Mouse (Mus musculus): ENCODE data around the gene Dnmbp. TPM values are rescaled to one million over a fixed set of nuclear protein-coding genes. Genes with fewer than 3 reads are reported as not detected.

The Dnmbp gene
- total RNA-seq, 1 experiment from 2014 or later, result 17.4 TPM

GRCm38 (mm10) chr19:43920453-43921300, 19.3 kb downstream of the Dnmbp start:
- no peak for ATAC-seq (replicated peaks in 1 of 2; ENCODE audit: insufficient read depth in 1 of 2, low FRiP score in 2 of 2, low TSS enrichment in 1 of 2, low read depth in 1 of 2, poor library complexity in 2 of 2, severe bottlenecking in 2 of 2)

- ATAC-seq (replicated peaks in 1 of 2; ENCODE audit: insufficient read depth in 1 of 2, low FRiP score in 2 of 2, low TSS enrichment in 1 of 2, low read depth in 1 of 2, poor library complexity in 2 of 2, severe bottlenecking in 2 of 2), result no peak
These were observed 20.1 kb downstream of the Dnmbp start for GRCm38 (mm10) chr19:43919841-43920240.

GRCm38 (mm10) chr19:43918834-43919233, 21.2 kb downstream of the Dnmbp start:
- no peak for ATAC-seq (replicated peaks in 1 of 2; ENCODE audit: insufficient read depth in 1 of 2, low FRiP score in 2 of 2, low TSS enrichment in 1 of 2, low read depth in 1 of 2, poor library complexity in 2 of 2, severe bottlenecking in 2 of 2)

GRCm38 (mm10) chr19:43917763-43918162, 22.2 kb downstream of the Dnmbp start:
- ATAC-seq (replicated peaks in 1 of 2; ENCODE audit: insufficient read depth in 1 of 2, low FRiP score in 2 of 2, low TSS enrichment in 1 of 2, low read depth in 1 of 2, poor library complexity in 2 of 2, severe bottlenecking in 2 of 2), result no peak

- ATAC-seq (replicated peaks in 1 of 2; ENCODE audit: insufficient read depth in 1 of 2, low FRiP score in 2 of 2, low TSS enrichment in 1 of 2, low read depth in 1 of 2, poor library complexity in 2 of 2, severe bottlenecking in 2 of 2), result no peak; a peak in 1 of 4 replicates
These were observed 22.6 kb downstream of the Dnmbp start for GRCm38 (mm10) chr19:43917406-43917691.

GRCm38 (mm10) chr19:43916586-43917405, 23.2 kb downstream of the Dnmbp start:
- ATAC-seq (replicated peaks in 1 of 2; ENCODE audit: insufficient read depth in 1 of 2, low FRiP score in 2 of 2, low TSS enrichment in 1 of 2, low read depth in 1 of 2, poor library complexity in 2 of 2, severe bottlenecking in 2 of 2), result peak; percentile 39 to 65; a peak in 3 of 4 replicates

GRCm38 (mm10) chr19:43915431-43915830, 24.6 kb downstream of the Dnmbp start:
- ATAC-seq (replicated peaks in 1 of 2; ENCODE audit: insufficient read depth in 1 of 2, low FRiP score in 2 of 2, low TSS enrichment in 1 of 2, low read depth in 1 of 2, poor library complexity in 2 of 2, severe bottlenecking in 2 of 2), result no peak

GRCm38 (mm10) chr19:43914986-43915385, 25.0 kb downstream of the Dnmbp start:
- no peak for ATAC-seq (replicated peaks in 1 of 2; ENCODE audit: insufficient read depth in 1 of 2, low FRiP score in 2 of 2, low TSS enrichment in 1 of 2, low read depth in 1 of 2, poor library complexity in 2 of 2, severe bottlenecking in 2 of 2)

- no peak for ATAC-seq (replicated peaks in 1 of 2; ENCODE audit: insufficient read depth in 1 of 2, low FRiP score in 2 of 2, low TSS enrichment in 1 of 2, low read depth in 1 of 2, poor library complexity in 2 of 2, severe bottlenecking in 2 of 2)
These were observed 27.1 kb downstream of the Dnmbp start for GRCm38 (mm10) chr19:43912775-43913486.

GRCm38 (mm10) chr19:43906492-43906891, 33.5 kb downstream of the Dnmbp start:
- no peak for ATAC-seq (replicated peaks in 1 of 2; ENCODE audit: insufficient read depth in 1 of 2, low FRiP score in 2 of 2, low TSS enrichment in 1 of 2, low read depth in 1 of 2, poor library complexity in 2 of 2, severe bottlenecking in 2 of 2)

GRCm38 (mm10) chr19:43905985-43906384, 34.0 kb downstream of the Dnmbp start:
- 0 out of 4 replicates have a peak, but pooled peaks of 1 of the 2 experiments have one; percentile 49 for ATAC-seq (replicated peaks in 1 of 2; ENCODE audit: insufficient read depth in 1 of 2, low FRiP score in 2 of 2, low TSS enrichment in 1 of 2, low read depth in 1 of 2, poor library complexity in 2 of 2, severe bottlenecking in 2 of 2)

GRCm38 (mm10) chr19:43905136-43905535, 34.9 kb downstream of the Dnmbp start:
- no peak for ATAC-seq (replicated peaks in 1 of 2; ENCODE audit: insufficient read depth in 1 of 2, low FRiP score in 2 of 2, low TSS enrichment in 1 of 2, low read depth in 1 of 2, poor library complexity in 2 of 2, severe bottlenecking in 2 of 2)

- no peak for ATAC-seq (replicated peaks in 1 of 2; ENCODE audit: insufficient read depth in 1 of 2, low FRiP score in 2 of 2, low TSS enrichment in 1 of 2, low read depth in 1 of 2, poor library complexity in 2 of 2, severe bottlenecking in 2 of 2)
These were observed 35.7 kb downstream of the Dnmbp start for GRCm38 (mm10) chr19:43904327-43904726.

- ATAC-seq (replicated peaks in 1 of 2; ENCODE audit: insufficient read depth in 1 of 2, low FRiP score in 2 of 2, low TSS enrichment in 1 of 2, low read depth in 1 of 2, poor library complexity in 2 of 2, severe bottlenecking in 2 of 2), result no peak
These were observed 37.1 kb downstream of the Dnmbp start for GRCm38 (mm10) chr19:43902887-43903286.

GRCm38 (mm10) chr19:43900690-43901089, 39.3 kb downstream of the Dnmbp start:
- ATAC-seq (replicated peaks in 1 of 2; ENCODE audit: insufficient read depth in 1 of 2, low FRiP score in 2 of 2, low TSS enrichment in 1 of 2, low read depth in 1 of 2, poor library complexity in 2 of 2, severe bottlenecking in 2 of 2), result no peak

- ATAC-seq (replicated peaks in 1 of 2; ENCODE audit: insufficient read depth in 1 of 2, low FRiP score in 2 of 2, low TSS enrichment in 1 of 2, low read depth in 1 of 2, poor library complexity in 2 of 2, severe bottlenecking in 2 of 2), result no peak; a peak in 1 of 4 replicates
These were observed 41.4 kb downstream of the Dnmbp start for GRCm38 (mm10) chr19:43898547-43898946.

- no peak for ATAC-seq (replicated peaks in 1 of 2; ENCODE audit: insufficient read depth in 1 of 2, low FRiP score in 2 of 2, low TSS enrichment in 1 of 2, low read depth in 1 of 2, poor library complexity in 2 of 2, severe bottlenecking in 2 of 2)
These were observed 43.5 kb downstream of the Dnmbp start for GRCm38 (mm10) chr19:43896441-43896840.

- no peak for ATAC-seq (replicated peaks in 1 of 2; ENCODE audit: insufficient read depth in 1 of 2, low FRiP score in 2 of 2, low TSS enrichment in 1 of 2, low read depth in 1 of 2, poor library complexity in 2 of 2, severe bottlenecking in 2 of 2)
These were observed 44.0 kb downstream of the Dnmbp start for GRCm38 (mm10) chr19:43895951-43896350.

Data from hematopoietic stem cell, adult 5-6 weeks (primary cell).